Mouse (Mus musculus): ENCODE data around the gene Tssk4. TPM values are rescaled to one million over a fixed set of nuclear protein-coding genes. Genes with fewer than 3 reads are reported as not detected.

The Tssk4 gene
- polyA plus RNA-seq, 1 experiment from 2014 or later, result 0.20 TPM

DNA sequence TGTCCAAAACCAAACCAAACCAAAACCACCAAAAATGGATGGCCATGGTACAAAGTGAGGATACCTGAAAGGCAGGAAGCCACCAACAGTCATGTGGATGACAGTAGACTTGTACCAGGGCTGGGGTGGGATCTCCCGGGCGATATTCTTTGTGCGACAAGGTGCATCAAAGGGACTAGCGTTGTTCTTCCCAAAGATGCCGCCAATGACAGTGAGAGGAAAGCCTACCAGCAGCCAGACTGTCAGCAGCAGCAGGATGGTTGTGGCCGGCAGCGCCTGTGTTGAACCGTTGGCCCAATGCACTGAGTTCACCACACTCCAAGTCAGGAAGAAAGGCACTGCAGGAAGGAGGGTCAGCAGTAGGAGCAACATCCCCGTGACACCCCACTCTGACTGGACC, 12.2 kb upstream of the Tssk4 start, which contains the start of gene Gm49378:
Gene Gm49378 (minus strand): TSS at position 101 of the 400 bp plus-strand sequence.
- ATAC-seq, result no peak
- H3K36me3 ChIP-seq (ENCODE audit: control insufficient read depth, insufficient read depth, low read length), result peaks cover 72% of the 10 kb centered on the region
- peaks cover 11% of the 10 kb centered on the region for H3K4me1 ChIP-seq (ENCODE audit: control insufficient read depth, insufficient read depth, low read length)
- H3K27me3 ChIP-seq (replicated peaks; ENCODE audit: control insufficient read depth, insufficient read depth, low read length), result no peaks in the 10 kb centered on the region
- no peak for DNase-seq (ENCODE audit: low spot score)
- H3K27ac ChIP-seq (ENCODE audit: low read depth, low read length), result no peak within 1 kb of the TSS
- H3K4me3 ChIP-seq (ENCODE audit: low read depth, low read length), result no peak within 1 kb of the TSS
- no peak within 1 kb of the TSS for H3K4me2 ChIP-seq (ENCODE audit: low read length)
- no peak within 1 kb of the TSS for H3K9ac ChIP-seq (ENCODE audit: low read length)
- H3K9me3 ChIP-seq (replicated peaks; ENCODE audit: control insufficient read depth, low read length), result no peaks in the 10 kb centered on the region
- 96% methylated on average over 9 of the region's 9 CpGs for WGBS

DNA sequence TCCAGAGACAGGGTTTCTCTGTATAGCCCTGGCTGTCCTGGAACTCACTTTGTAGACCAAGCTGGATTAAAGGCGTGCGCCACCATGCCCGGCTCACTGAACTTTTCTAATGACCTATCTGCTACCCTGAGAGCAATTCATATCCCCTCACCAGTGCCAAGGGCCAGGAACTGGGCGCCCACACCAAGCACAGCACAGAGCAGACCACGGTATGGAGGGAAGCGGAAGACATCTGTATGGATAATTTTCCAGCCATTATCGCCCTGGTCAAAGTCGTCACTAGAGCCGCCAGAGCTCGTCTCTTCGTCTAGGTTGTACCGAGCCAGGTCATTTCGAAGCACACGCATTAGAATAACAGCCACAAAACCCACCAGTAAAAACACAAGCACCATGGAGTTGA, 9.2 kb upstream of the Tssk4 start:
- peaks cover 58% of the 10 kb centered on the region for H3K36me3 ChIP-seq (ENCODE audit: control insufficient read depth, insufficient read depth, low read length)
- H3K27ac ChIP-seq (ENCODE audit: low read depth, low read length), result no peak overlapping the region
- H3K9ac ChIP-seq (ENCODE audit: low read length), result no peak overlapping the region
- no peak overlapping the region for H3K4me2 ChIP-seq (ENCODE audit: low read length)
- WGBS, result 96% methylated on average over 14 of the region's 14 CpGs
- H3K4me3 ChIP-seq (ENCODE audit: low read depth, low read length), result no peak overlapping the region
- ATAC-seq (no peak), DNase-seq (ENCODE audit: low spot score) (no peak)
- H3K4me1 ChIP-seq (ENCODE audit: control insufficient read depth, insufficient read depth, low read length), result peaks cover 17% of the 10 kb centered on the region
- no peaks in the 10 kb centered on the region for H3K9me3 ChIP-seq (replicated peaks; ENCODE audit: control insufficient read depth, low read length)
- no peaks in the 10 kb centered on the region for H3K27me3 ChIP-seq (replicated peaks; ENCODE audit: control insufficient read depth, insufficient read depth, low read length)

DNA sequence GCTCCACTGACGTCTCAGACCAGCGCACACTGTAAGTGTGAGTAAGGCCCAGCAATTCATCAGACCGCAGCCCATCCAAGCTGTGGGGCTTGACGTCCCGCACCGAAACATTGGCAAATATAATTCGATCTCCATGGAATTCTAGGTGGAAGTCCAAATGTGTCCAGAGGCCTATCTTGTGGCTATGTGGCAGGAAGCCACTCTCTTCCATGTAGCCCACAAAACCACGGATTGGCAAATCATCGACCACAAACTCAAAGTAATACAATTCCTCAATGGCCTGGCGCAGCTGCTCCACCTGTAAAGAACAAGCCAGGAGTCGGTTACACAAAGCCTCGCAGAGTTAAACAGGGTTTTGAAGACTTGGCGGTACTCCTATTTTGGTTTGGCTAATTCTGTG, 8.7 kb upstream of the Tssk4 start:
- WGBS, result 95% methylated on average over 13 of the region's 13 CpGs
- H3K27ac ChIP-seq (ENCODE audit: low read depth, low read length), result no peak overlapping the region
- ATAC-seq (no peak), DNase-seq (ENCODE audit: low spot score) (no peak)
- no peak overlapping the region for H3K9ac ChIP-seq (ENCODE audit: low read length)
- peaks cover 57% of the 10 kb centered on the region for H3K36me3 ChIP-seq (ENCODE audit: control insufficient read depth, insufficient read depth, low read length)
- no peaks in the 10 kb centered on the region for H3K9me3 ChIP-seq (replicated peaks; ENCODE audit: control insufficient read depth, low read length)
- no peak overlapping the region for H3K4me2 ChIP-seq (ENCODE audit: low read length)
- H3K27me3 ChIP-seq (replicated peaks; ENCODE audit: control insufficient read depth, insufficient read depth, low read length), result no peaks in the 10 kb centered on the region
- H3K4me1 ChIP-seq (ENCODE audit: control insufficient read depth, insufficient read depth, low read length), result peaks cover 17% of the 10 kb centered on the region
- no peak overlapping the region for H3K4me3 ChIP-seq (ENCODE audit: low read depth, low read length)

DNA sequence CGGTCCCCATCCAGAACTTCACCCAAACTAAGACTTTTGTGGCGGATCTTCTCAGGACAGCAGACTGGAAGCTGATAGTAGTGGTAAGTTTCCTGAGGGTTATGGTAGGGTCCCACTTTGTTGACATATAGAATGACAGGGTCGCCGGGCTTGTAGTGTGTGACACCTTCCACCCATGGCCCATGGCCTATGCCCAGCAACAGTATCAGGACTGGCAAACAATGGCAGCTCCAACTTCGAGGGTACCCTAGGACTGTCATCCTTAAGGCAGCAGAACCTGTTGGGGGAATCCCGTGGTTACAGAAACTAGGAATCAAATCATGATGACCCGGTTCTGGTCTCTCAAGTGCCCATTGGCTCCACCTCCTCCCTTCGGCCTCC, 7.3 kb upstream of the Tssk4 start:
- 20% methylated on average over 8 of the region's 8 CpGs for WGBS
- Histone ChIP-seq H3K27me3 (replicated peaks; ENCODE audit: control insufficient read depth, insufficient read depth, low read length) (no peaks in the 10 kb centered on the region), H3K4me3 (ENCODE audit: low read depth, low read length) (peak overlapping the region; percentile 91), H3K4me2 (ENCODE audit: low read length) (peak overlapping the region; percentile 81), H3K4me1 (ENCODE audit: control insufficient read depth, insufficient read depth, low read length) (peaks cover 17% of the 10 kb centered on the region), H3K27ac (ENCODE audit: low read depth, low read length) (peak overlapping the region; percentile 95), H3K9me3 (replicated peaks; ENCODE audit: control insufficient read depth, low read length) (no peaks in the 10 kb centered on the region), H3K9ac (ENCODE audit: low read length) (peak overlapping the region; percentile 94), H3K36me3 (ENCODE audit: control insufficient read depth, insufficient read depth, low read length) (peaks cover 51% of the 10 kb centered on the region)
- ATAC-seq (peak; percentile 19; the same call in 1 of the 2 replicates), DNase-seq (ENCODE audit: low spot score) (no peak)

DNA sequence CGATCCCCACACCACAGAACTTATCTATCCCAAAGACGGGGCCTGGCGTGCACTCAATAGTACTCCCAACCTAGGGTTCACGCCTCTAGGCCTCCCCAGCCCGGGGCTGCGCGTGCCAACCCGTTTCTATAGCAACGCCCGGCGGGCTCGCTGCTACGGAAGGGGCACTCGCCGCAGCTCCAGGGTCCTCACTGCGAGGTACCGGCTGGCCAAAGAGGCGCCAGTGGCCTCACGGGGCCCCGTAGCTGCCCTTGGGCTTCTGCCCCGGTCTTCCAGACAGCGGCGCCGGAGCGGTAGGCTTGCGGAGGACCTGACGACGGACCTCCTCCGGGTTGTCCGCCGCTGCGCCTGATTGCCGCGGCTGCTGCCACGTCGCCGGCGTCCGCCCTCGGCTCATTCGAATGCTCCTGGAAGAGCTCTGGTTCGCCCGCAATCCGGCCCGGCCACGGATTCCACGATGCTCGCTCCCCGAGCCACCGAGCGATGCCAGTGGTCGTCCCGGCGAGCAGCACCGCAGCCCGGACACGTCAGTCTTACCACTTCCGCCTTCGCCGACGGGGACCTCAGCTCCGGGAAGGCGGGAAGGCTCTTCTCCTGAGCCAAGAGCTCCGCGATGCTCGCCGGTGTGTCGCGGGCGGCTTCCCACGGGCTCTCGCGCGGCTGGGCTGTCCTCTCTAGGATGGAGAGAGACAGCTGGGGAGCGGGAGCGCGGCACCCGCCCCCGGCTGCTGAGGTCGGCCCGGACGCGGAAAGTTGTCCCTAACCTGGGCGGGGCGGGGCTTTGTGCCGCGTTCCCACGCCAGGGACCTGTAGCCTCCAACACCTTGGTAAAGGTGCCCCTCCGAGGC, 6.7 kb upstream of the Tssk4 start, which contains the start of gene Tm9sf1:
Gene Tm9sf1 (minus strand): TSS at position 747 of the 848 bp plus-strand sequence.
- Histone ChIP-seq H3K27ac (ENCODE audit: low read depth, low read length) (peak within 1 kb of the TSS; percentile 95), H3K9me3 (replicated peaks; ENCODE audit: control insufficient read depth, low read length) (no peaks in the 10 kb centered on the region), H3K36me3 (ENCODE audit: control insufficient read depth, insufficient read depth, low read length) (peaks cover 45% of the 10 kb centered on the region), H3K27me3 (replicated peaks; ENCODE audit: control insufficient read depth, insufficient read depth, low read length) (no peaks in the 10 kb centered on the region), H3K4me2 (ENCODE audit: low read length) (peak within 1 kb of the TSS; percentile 81), H3K4me3 (ENCODE audit: low read depth, low read length) (peak within 1 kb of the TSS; percentile 91), H3K9ac (ENCODE audit: low read length) (peak within 1 kb of the TSS; percentile 94), H3K4me1 (ENCODE audit: control insufficient read depth, insufficient read depth, low read length) (peaks cover 17% of the 10 kb centered on the region)
- peak; percentile 85 for DNase-seq (ENCODE audit: low spot score)
- under 1% methylated on average over 85 of the region's 89 CpGs for WGBS
- ATAC-seq, result peak; percentile 92

DNA sequence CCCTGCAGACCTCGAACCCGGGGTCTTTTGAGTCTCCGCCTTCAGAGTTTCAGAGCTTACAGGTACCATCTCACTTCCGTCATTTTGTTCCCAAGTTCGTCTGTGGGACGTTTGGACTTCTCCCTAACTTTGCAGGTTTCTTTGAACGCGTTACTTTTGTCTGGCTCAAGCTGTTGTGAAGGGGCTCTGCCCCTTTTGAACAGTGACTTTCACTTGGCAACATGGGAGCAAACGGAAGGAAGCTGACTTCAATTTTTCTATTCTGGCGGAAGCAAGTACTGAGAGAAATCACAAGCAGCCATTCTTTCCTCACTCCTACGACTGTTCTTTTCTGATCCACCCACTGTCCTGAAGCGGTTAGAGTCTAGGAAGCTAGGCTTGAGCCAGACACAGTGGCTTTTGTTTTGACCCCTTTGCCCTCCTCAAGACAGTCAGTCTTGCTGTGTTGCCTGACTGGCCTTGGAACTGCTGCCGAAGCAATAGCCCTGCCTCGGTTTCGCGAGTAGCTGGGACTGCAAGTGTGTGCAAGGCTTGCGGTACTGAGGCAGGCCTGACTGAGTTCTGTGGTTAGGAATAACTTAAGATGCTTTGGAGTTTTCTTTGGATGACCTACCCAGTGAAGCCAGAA, 5.6 kb upstream of the Tssk4 start:
- ATAC-seq, result no peak
- H3K36me3 ChIP-seq (ENCODE audit: control insufficient read depth, insufficient read depth, low read length), result peaks cover 34% of the 10 kb centered on the region
- H3K9me3 ChIP-seq (replicated peaks; ENCODE audit: control insufficient read depth, low read length), result no peaks in the 10 kb centered on the region
- H3K27me3 ChIP-seq (replicated peaks; ENCODE audit: control insufficient read depth, insufficient read depth, low read length), result no peaks in the 10 kb centered on the region
- 31% methylated on average over 17 of the region's 17 CpGs for WGBS
- DNase-seq (ENCODE audit: low spot score), result no peak
- H3K4me2 ChIP-seq (ENCODE audit: low read length), result peak overlapping the region; percentile 81
- H3K27ac ChIP-seq (ENCODE audit: low read depth, low read length), result no peak overlapping the region
- peak overlapping the region; percentile 91 for H3K4me3 ChIP-seq (ENCODE audit: low read depth, low read length)
- peak overlapping the region; percentile 94 for H3K9ac ChIP-seq (ENCODE audit: low read length)
- peaks cover 17% of the 10 kb centered on the region for H3K4me1 ChIP-seq (ENCODE audit: control insufficient read depth, insufficient read depth, low read length)

DNA sequence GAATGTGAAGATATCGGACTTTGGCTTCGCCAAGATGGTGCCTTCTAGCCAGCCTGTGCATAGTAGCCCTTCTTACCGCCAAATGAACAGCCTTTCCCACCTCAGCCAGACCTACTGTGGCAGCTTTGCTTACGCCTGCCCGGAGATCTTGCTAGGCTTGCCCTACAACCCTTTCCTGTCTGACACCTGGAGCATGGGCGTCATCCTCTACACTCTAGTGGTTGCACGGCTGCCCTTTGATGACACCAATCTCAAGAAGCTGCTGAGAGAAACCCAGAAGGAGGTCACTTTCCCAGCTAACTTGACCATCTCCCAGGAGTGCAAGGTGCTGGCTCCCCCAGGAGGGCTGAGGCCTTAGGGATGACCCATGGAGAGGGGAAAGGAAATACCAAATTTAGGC, 1.5 kb downstream of the Tssk4 start:
- no peak for DNase-seq (ENCODE audit: low spot score)
- no peak for ATAC-seq
- no peaks in the 10 kb centered on the region for H3K9me3 ChIP-seq (replicated peaks; ENCODE audit: control insufficient read depth, low read length)
- H3K9ac ChIP-seq (ENCODE audit: low read length), result no peak overlapping the region
- WGBS, result 90% methylated on average over 7 of the region's 7 CpGs
- H3K27me3 ChIP-seq (replicated peaks; ENCODE audit: control insufficient read depth, insufficient read depth, low read length), result no peaks in the 10 kb centered on the region
- no peaks in the 10 kb centered on the region for H3K4me1 ChIP-seq (ENCODE audit: control insufficient read depth, insufficient read depth, low read length)
- H3K27ac ChIP-seq (ENCODE audit: low read depth, low read length), result no peak overlapping the region
- H3K4me2 ChIP-seq (ENCODE audit: low read length), result no peak overlapping the region
- H3K36me3 ChIP-seq (ENCODE audit: control insufficient read depth, insufficient read depth, low read length), result peaks cover 5% of the 10 kb centered on the region; the same call in 1 of the 2 replicates
- H3K4me3 ChIP-seq (ENCODE audit: low read depth, low read length), result no peak overlapping the region

DNA sequence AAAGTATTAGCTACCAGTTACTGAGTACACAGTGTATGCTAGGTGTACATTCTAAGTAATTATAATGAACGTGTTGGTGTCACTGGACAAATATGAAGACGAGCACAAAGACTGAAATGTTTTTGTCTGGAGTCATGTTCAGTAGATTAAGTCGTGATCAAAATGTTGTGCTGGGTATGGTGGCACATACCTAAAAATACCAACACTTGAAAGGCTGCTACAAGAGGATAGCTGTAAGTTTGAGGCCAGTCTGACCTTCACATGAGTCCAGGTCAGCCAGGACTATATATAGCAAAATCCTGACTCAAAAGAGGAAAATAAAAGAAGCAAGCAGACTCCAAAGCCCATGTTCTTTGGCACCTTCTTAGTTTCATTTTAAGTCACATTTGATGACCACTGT, 7.0 kb downstream of the Tssk4 start:
- DNase-seq (ENCODE audit: low spot score) (no peak), ATAC-seq (no peak)
- 91% methylated on average over 3 of the region's 3 CpGs for WGBS
- Histone ChIP-seq H3K4me3 (ENCODE audit: low read depth, low read length) (no peak overlapping the region), H3K36me3 (ENCODE audit: control insufficient read depth, insufficient read depth, low read length) (peaks cover 13% of the 10 kb centered on the region), H3K27me3 (replicated peaks; ENCODE audit: control insufficient read depth, insufficient read depth, low read length) (no peaks in the 10 kb centered on the region), H3K9me3 (replicated peaks; ENCODE audit: control insufficient read depth, low read length) (no peaks in the 10 kb centered on the region), H3K9ac (ENCODE audit: low read length) (no peak overlapping the region), H3K27ac (ENCODE audit: low read depth, low read length) (no peak overlapping the region), H3K4me2 (ENCODE audit: low read length) (no peak overlapping the region), H3K4me1 (ENCODE audit: control insufficient read depth, insufficient read depth, low read length) (no peaks in the 10 kb centered on the region)

DNA sequence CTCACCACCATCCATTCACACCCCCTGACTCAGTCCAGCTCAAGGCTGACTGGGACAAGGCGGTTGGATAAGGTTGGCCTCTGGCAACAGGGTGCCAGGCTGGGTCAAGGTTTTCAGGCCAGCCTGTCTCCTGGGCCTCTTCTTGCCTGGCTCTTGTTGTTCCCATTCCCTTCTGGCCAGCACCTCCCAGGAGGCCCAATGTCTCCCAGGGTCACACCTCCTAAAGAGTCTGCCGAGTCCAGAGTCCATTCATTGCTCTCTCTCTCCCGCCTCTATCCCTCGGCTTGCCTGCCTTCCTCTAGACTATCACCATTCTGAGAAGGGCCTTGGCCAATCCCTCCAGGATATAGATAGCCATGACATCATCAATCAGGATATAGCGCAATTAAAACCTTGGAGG, 8.0 kb downstream of the Tssk4 start:
- no peaks in the 10 kb centered on the region for H3K4me1 ChIP-seq (ENCODE audit: control insufficient read depth, insufficient read depth, low read length)
- no peak for DNase-seq (ENCODE audit: low spot score)
- H3K36me3 ChIP-seq (ENCODE audit: control insufficient read depth, insufficient read depth, low read length), result peaks cover 18% of the 10 kb centered on the region
- 92% methylated on average over 5 of the region's 5 CpGs for WGBS
- H3K27me3 ChIP-seq (replicated peaks; ENCODE audit: control insufficient read depth, insufficient read depth, low read length), result no peaks in the 10 kb centered on the region
- no peak overlapping the region for H3K27ac ChIP-seq (ENCODE audit: low read depth, low read length)
- no peak overlapping the region for H3K4me3 ChIP-seq (ENCODE audit: low read depth, low read length)
- no peak for ATAC-seq
- H3K9me3 ChIP-seq (replicated peaks; ENCODE audit: control insufficient read depth, low read length), result no peaks in the 10 kb centered on the region
- H3K9ac ChIP-seq (ENCODE audit: low read length), result no peak overlapping the region
- H3K4me2 ChIP-seq (ENCODE audit: low read length), result no peak overlapping the region
